Comparison of ENCODE assay signal across 16 mouse cellular contexts in genomic region chr14:122231073-122231472, GRCm38 (mm10). TPM values are rescaled to one million over a fixed set of nuclear protein-coding genes. Genes with fewer than 3 reads are reported as not detected.
DNase-seq lines count a peak whose midpoint lies in the region; ATAC-seq and TF ChIP-seq lines count a peak whose summit lies in the region.
"Had no signal": no experiment of that assay in that cellular context is flagged by ENCODE, and none has a peak within 500 bp of the region (broad histone marks: within the 10 kb centered on the region; RNA-seq: fewer than 3 reads in every experiment).

No protein-coding gene starts in this region.

- no peak for ATAC-seq in neural tube, embryonic 12.5 days (ENCODE audit: low FRiP score, low read depth)
- no peak for ATAC-seq in hindbrain, embryonic 16.5 days
- no peak for ATAC-seq in intestine, postnatal 0 days
- no peak for ATAC-seq in megakaryocyte-erythroid progenitor cell, adult 5-6 weeks (replicated peaks; ENCODE audit: low FRiP score, low TSS enrichment, poor library complexity, severe bottlenecking)
- ATAC-seq: lung, postnatal 0 days; Patski had no signal

- no peaks in the 10 kb centered on the region for H3K9me3 ChIP-seq in neural tube, embryonic 12.5 days
- H3K9me3 ChIP-seq in hindbrain, embryonic 16.5 days (ENCODE audit: control insufficient read depth, low read length): no peaks in the 10 kb centered on the region
- no peaks in the 10 kb centered on the region for H3K9me3 ChIP-seq in intestine, postnatal 0 days (ENCODE audit: control insufficient read depth)
- H3K9me3 ChIP-seq: megakaryocyte, embryonic 14.5 days had no signal

- peak overlapping the region; percentile 65 for H3K4me3 ChIP-seq in gastrocnemius, adult 2 months
- no peak overlapping the region for H3K4me3 ChIP-seq in neural tube, embryonic 12.5 days
- H3K4me3 ChIP-seq in hindbrain, embryonic 16.5 days (ENCODE audit: low read length): no peak overlapping the region
- H3K4me3 ChIP-seq in intestine, postnatal 0 days (ENCODE audit: low read depth, low read length): no peak overlapping the region
- H3K4me3 ChIP-seq: megakaryocyte, embryonic 14.5 days had no signal

- H3K27me3 ChIP-seq in neural tube, embryonic 12.5 days (replicated peaks): peaks cover 9% of the 10 kb centered on the region
- peaks cover 19% of the 10 kb centered on the region for H3K27me3 ChIP-seq in hindbrain, embryonic 16.5 days (replicated peaks; ENCODE audit: control insufficient read depth, insufficient read depth, low read length)
- no peaks in the 10 kb centered on the region; the same call in 1 of the 2 replicates for H3K27me3 ChIP-seq in intestine, postnatal 0 days (replicated peaks; ENCODE audit: control insufficient read depth, insufficient read depth, low read length)
- H3K27me3 ChIP-seq: Patski had no signal

- peak overlapping the region; percentile 8; the same call in 1 of the 2 replicates for H3K4me2 ChIP-seq in neural tube, embryonic 12.5 days (replicated peaks)
- peak overlapping the region; percentile 41 for H3K4me2 ChIP-seq in hindbrain, embryonic 16.5 days (ENCODE audit: low read length)
- no peak overlapping the region for H3K4me2 ChIP-seq in intestine, postnatal 0 days (replicated peaks; ENCODE audit: low read depth)
- H3K4me2 ChIP-seq: heart, embryonic 11.5 days had no signal

- TF ChIP-seq CTCF in gastrocnemius, adult 2 months (IDR thresholded peaks at IDR 0.05): no peak
- TF ChIP-seq CTCF in intestine, postnatal 0 days (IDR thresholded peaks at IDR 0.05; ENCODE audit: low read depth): no peak

- intact Hi-C loops in gastrocnemius, adult 2 months (cut with DNase I): no loop called here

- WGBS in neural tube, embryonic 12.5 days: 30% methylated on average over 10 of the region's 10 CpGs
- 32% methylated on average over 10 of the region's 10 CpGs for WGBS in hindbrain, embryonic 16.5 days
- WGBS in intestine, postnatal 0 days: 90% methylated on average over 10 of the region's 10 CpGs

- H3K27ac ChIP-seq in gastrocnemius, adult 2 months: peak overlapping the region; percentile 56; the same call in 1 of the 2 replicates
- H3K27ac ChIP-seq in neural tube, embryonic 12.5 days: no peak overlapping the region
- H3K27ac ChIP-seq in hindbrain, embryonic 16.5 days (ENCODE audit: low read depth, low read length): peak overlapping the region; percentile 18; the same call in 1 of the 2 replicates
- no peak overlapping the region for H3K27ac ChIP-seq in intestine, postnatal 0 days (ENCODE audit: low read depth, low read length)
- H3K27ac ChIP-seq: liver, embryonic 14.5 days had no signal

- H3K36me3 ChIP-seq in neural tube, embryonic 12.5 days: no peaks in the 10 kb centered on the region
- no peaks in the 10 kb centered on the region for H3K36me3 ChIP-seq in hindbrain, embryonic 16.5 days (ENCODE audit: control insufficient read depth, insufficient read depth, low read length)
- no peaks in the 10 kb centered on the region for H3K36me3 ChIP-seq in intestine, postnatal 0 days (ENCODE audit: control insufficient read depth, insufficient read depth)

- DNase-seq in gastrocnemius, adult 2 months: no peak
- DNase-seq in gastrocnemius, postnatal 25 days: no peak
- no peak for DNase-seq in neural tube, embryonic 10.5 days (ENCODE audit: extremely low spot score, low spot score)
- DNase-seq in retina, postnatal 1 day: no peak
- DNase-seq: B cell, adult 2 months; gastrocnemius, postnatal 14 days; kidney, adult 11 months had no signal

- H3K9ac ChIP-seq in neural tube, embryonic 12.5 days: no peak overlapping the region
- no peak overlapping the region for H3K9ac ChIP-seq in hindbrain, embryonic 16.5 days (ENCODE audit: low read depth, low read length)
- H3K9ac ChIP-seq in intestine, postnatal 0 days (ENCODE audit: low read depth, low read length): no peak overlapping the region
- H3K9ac ChIP-seq: liver, embryonic 14.5 days had no signal

- H3K4me1 ChIP-seq in neural tube, embryonic 12.5 days: peaks cover 24% of the 10 kb centered on the region
- no peaks in the 10 kb centered on the region for H3K4me1 ChIP-seq in hindbrain, embryonic 16.5 days (ENCODE audit: control insufficient read depth, insufficient read depth, low read depth, low read length)
- no peaks in the 10 kb centered on the region for H3K4me1 ChIP-seq in intestine, postnatal 0 days (replicated peaks; ENCODE audit: control insufficient read depth, insufficient read depth, low read length)
- H3K4me1 ChIP-seq: megakaryocyte, embryonic 14.5 days had no signal

RNA-seq across cellular contexts. Expression of gene Clybl, which starts 49.6 kb away (rescaled TPM):
- 10 to 100 TPM; 52.3 to 68.4 TPM for total RNA-seq in gastrocnemius, adult 2 months (2021)
- total RNA-seq in gastrocnemius, postnatal 25 days (2021): 10 to 100 TPM; 62.1 to 62.3 TPM
- 10.5 and 12.6 TPM in 2 replicates for polyA plus RNA-seq in neural tube, embryonic 12.5 days (2016; fragmentation: Nextera tagmentation; extraction: Ambion mirVana)
- 15.7 and 21.6 TPM in 2 replicates for polyA plus RNA-seq in hindbrain, embryonic 16.5 days (2015; fragmentation: Nextera tagmentation; extraction: Ambion mirVana)
- polyA plus RNA-seq in intestine, postnatal 0 days (2015; fragmentation: Nextera tagmentation; extraction: Ambion mirVana): 22.2 and 23.0 TPM in 2 replicates
- total RNA-seq in megakaryocyte-erythroid progenitor cell, adult 5-6 weeks (2014; fragmentation: Nextera tagmentation): 56.6 and 71.1 TPM in 2 replicates
- total RNA-seq in megakaryocyte-erythroid progenitor cell, adult 5-6 weeks (2017): 27.4 and 47.9 TPM in 2 replicates

Comparison
In these comparisons a context has a peak if more than half of its experiments do, and no peak if none do; other contexts are left out.
1. H3K27ac ChIP-seq: peak in gastrocnemius, adult 2 months (single experiment) and hindbrain, embryonic 16.5 days (single experiment); none in neural tube, embryonic 12.5 days (single experiment) and intestine, postnatal 0 days (single experiment).